Mouse (Mus musculus): ENCODE measurements around the gene Tollip. TPM values are rescaled to one million over a fixed set of nuclear protein-coding genes. Genes with fewer than 3 reads are reported as not detected.

The Tollip gene
- total RNA-seq (2021): 10 to 100 TPM; 30.1 to 34.3 TPM
- long read RNA-seq, experiment 1, transcript Tollip-203 (7 exons, 1,892 nt): minor isoform, 15 of 103 reads
- long read RNA-seq, experiment 1, transcript Tollip-201 (6 exons, 3,788 nt): major isoform, 77 of 103 reads
- long read RNA-seq, experiment 1, partial matches to known transcripts: 3 of 103 reads
- long read RNA-seq, experiment 1, other reads (novel, unspliced or antisense): 8 of 103 reads
- long read RNA-seq, experiment 2, transcript Tollip-201 (6 exons, 3,788 nt): major isoform, 50 of 76 reads
- long read RNA-seq, experiment 2, transcript Tollip-203 (7 exons, 1,892 nt): minor isoform, 13 of 76 reads
- long read RNA-seq, experiment 2, partial matches to known transcripts: 1 of 76 reads
- long read RNA-seq, experiment 2, other reads (novel, unspliced or antisense): 12 of 76 reads

DNA sequence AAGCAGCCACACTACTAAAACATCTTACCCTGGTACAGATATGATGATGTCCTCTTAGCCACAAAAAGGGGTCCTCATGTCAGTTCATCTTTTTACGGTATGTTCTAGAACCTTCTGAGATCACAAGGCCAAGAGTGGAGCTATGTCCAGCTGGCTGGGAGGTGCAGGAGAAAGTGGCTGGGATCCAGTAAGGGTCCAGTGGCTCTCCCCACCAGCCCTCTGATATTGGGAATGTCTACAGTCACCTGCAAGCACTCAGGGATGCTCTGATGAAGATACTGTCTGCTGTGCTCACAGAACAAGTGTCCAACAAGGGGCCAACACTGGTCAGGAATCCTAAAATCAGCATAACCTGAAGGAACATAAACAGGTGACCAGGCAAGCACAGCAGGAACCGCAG is at the start of gene Tollip:
TSS of gene Tollip (minus strand) at position 101 of the 400 bp plus-strand sequence.
- no peak for DNase-seq (ENCODE audit: low spot score)

DNA sequence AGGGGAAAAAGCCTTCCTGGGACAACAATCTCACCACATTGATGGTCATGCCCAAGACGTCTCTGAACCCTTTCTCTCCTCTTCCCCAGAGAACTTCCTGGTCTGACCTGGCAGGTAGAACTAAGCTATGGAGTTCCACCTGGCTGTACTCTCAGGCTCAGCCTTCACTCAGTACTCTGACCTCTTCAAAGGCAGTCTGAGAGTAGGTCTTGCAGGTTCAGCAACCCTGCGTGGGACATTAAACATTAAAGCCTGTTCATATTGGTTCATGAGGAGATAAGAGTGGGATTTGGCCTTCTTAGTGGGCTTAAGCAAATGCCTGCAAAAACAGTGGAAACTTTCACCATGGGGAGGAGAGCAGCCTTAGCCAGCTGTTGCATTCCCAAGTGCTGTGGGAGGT is 48.0 kb upstream of the Tollip start:
- DNase-seq (ENCODE audit: low spot score): no peak

DNA sequence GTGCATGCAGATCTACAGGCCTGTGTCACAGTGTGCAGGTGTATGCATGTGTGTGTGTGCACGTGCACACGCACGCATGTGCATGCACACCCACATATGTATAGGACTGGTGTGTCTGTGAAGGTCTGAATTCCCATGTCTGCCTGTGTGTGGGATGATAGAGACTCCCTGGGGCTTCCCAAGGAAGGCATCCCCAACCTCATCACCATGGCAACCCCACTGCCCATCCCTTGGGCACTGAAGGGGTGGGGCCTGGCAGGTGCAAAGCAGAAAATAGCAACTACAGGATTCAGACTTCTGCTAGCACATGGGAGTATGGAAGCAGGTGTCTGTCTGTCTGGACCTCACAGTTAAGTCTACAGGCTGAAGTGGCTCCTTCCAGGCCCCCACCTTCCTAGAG is 44.2 kb upstream of the Tollip start:
- DNase-seq (ENCODE audit: low spot score): no peak

DNA sequence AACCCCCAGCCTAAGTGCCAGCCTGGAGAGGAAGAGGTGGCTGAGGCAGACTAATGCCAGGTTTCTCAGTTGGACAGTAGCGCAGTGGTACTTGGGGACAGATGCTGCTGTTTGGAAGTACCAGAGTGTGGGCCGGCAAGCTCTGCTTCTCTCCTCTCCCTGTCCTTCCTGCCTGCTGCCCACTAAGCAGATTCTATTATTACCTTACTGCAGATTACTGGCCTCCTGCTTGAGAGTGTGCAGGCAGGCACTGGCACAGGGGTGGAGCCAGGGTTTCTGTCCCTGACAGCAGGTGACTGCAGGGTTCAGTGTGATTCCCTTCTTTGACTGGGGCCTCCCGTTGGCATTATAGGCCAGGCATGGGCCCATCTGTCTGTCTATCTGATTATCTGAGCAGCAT is 43.2 kb upstream of the Tollip start:
- no peak for DNase-seq (ENCODE audit: low spot score)

DNA sequence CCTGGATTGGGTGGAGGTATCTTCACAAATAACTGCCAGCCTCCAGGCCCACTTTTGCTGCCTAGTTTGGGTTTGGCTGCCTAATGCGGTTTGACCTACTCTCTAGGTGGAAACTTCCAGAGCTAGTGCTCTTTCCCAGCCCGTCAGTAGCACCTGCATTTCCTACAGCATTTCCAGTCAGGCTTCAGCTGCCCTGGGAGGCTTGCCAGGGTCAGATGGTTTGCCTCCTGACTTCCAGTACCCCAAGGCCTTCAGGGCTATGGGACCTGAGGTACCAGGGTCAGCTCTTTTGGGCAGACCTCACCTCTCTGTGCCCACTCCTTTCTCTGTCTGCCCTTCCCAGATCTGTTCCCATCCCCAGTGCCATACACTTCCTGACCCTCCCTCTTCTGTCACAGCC is 42.6 kb upstream of the Tollip start:
- DNase-seq (ENCODE audit: low spot score): no peak

DNA sequence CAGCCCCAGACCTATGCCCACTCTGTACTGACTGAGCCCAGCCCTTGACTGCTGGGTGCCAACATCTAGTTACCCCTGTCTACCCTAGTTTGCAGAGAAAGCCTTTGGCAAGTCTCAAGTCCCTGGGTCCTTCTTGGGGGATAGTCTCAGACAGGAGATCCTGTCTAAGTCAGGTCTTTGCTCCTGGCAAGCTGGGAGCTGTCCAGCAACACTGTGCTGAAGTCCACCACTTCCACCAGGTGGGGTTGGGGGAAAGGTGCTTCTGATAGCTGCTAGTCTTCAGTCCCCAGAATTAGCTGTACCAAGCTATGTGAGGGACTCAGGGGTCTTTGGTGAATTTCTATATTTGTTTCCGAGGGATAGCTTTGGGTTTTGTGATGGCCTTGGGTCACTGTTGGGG is 40.8 kb upstream of the Tollip start:
- DNase-seq (ENCODE audit: low spot score): no peak

DNA sequence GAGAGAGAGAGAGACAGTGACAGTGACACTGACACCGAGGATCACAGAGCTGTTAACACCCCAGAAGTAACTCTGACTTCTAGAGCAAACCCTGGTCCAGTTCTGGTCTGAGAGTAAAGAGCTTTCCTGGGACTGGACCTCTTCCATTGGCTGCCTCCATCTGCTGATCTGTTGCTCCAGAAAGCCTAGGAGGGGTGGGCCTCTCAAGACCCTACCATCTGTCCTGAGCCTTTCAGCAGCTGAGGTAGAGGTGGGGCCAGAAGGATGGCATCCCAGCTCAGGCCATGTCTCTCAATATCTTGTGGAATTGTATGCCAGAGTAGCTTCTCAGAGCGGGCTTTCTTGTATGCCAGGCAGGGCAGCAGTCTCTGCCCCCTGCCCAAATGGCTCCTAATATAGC is 39.9 kb upstream of the Tollip start:
- no peak for DNase-seq (ENCODE audit: low spot score)

DNA sequence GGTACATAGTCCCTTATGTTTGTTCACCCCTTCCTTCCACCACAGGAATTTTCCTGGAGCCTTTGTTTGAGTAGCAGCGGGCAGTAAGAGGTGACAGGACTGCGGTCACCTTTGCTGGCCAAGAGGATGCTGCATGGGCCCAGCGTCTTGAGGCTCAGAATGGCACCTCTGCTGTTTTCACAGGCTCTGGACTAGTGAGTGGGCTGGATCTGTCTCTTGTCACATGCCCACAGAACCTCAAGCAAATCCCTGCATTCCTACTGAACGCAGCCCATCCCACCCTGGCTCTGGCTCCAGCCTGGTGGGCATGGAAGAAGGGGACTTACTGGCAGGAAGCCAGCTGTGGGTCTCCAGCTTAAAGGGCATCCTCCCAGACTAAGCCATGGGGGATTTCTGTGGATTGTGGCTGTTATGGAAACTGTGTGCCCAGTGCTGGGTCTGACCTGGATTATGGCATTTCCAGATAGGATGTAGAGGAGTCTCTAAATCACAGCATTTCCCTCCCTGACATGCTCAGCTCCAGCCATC is 39.3 kb upstream of the Tollip start:
- no peak for DNase-seq (ENCODE audit: low spot score)

DNA sequence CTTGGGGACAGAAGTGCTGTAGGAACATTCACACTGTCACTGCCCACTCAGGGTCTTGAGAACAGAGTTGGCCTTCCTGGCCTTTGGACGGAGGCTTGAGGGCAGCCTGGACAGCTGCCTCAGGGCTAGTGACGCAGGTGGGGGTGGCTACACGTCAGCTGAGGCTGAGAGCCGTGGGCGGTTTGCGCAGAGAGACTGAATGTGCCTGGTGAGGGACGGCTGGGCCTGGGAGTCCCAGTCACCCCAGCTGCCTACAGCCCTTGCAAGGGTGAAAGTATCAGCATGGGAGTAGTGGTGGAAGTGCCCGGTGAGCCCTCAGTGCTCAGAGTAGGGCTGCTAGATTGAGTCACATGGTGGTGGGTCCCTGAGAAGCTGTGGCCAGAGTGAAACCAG is 37.9 kb upstream of the Tollip start:
- no peak for DNase-seq (ENCODE audit: low spot score)

DNA sequence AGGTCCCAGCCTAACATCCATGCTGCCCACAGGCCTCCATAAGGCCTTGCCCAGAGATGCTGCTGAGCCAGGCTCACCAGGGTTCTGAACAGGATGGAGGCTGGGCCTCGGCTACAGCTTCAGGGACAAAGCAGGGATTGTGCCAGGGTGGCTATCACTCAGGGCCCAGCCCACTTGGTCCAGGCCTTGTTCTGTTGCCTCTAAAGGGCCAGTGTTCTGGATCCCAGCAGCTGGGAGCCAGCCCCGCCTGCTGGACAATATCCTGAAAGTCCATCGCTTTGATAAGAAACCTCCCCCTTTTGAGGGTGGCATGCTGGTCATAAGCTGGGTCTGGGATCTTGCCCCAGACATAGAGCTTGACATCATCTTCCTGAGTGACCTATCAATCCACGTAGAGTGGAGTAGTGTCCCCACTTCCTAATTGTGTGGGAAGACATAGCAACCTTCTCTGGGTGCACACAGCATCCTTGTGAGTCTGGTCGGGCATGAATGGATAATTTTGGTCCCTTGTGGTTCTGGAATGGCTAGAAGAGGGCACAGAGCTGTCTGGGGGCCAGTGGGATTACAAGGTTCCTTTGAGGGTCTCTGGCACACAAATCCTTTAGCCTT is 37.4 kb upstream of the Tollip start:
- no peak for DNase-seq (ENCODE audit: low spot score)

DNA sequence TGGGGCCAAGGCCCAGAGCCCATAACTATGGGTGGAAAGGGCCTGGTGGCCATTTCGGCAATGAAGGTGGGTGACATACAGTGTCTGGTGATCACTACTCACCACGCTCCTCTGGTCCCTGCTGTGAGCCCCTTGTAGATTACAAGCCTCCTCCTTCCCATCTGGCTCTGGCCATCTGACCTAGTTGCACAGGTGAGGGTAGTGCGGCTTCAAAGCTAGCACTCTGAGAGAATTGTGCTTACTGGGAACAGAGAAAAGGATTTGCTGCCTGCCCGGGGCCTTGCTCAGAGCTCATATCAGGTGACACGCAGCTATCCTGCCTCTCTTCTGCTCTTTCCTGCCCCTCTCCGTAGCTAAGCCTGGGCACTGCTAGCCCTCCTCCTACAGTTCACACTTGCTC is 35.3 kb upstream of the Tollip start:
- DNase-seq (ENCODE audit: low spot score): no peak

DNA sequence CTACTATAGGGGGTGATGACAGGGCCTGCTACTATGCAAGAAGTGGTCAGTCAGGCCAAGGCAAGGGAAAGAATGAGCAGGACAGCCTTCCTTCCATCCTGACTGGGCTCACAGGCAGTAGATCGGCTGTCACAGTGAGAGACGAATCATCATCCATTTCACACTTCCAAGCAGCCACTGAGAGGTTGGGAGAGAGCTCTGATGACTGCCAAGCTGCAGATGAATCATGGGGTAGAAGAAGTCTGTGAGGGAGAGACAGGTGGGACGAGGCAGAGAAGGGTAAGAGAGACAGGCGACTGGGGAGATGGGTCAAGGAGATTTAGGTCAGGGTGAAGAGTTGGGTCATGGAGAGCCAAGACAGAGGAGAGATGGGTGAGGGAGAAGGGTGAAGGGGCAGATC is 34.6 kb upstream of the Tollip start:
- DNase-seq (ENCODE audit: low spot score): no peak

DNA sequence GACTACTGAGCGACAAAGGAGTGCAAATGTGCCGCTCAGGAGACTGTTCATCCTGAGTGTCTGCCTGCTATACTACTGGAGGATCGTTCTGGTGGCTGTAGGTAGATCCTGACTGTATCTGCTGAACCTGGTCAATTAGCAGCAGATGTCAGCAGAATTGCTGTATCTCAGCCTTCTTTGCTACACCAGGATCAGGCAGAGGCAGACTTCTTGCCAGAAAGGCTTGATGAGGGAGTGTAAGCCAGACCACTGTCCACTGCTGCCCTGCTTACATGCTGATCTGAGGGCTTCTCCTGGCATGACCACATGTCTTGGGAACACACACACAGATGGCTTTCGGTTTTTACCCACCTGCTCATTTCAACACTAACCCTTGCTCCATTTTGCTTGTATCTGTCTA is 33.5 kb upstream of the Tollip start:
- no peak for DNase-seq (ENCODE audit: low spot score)

DNA sequence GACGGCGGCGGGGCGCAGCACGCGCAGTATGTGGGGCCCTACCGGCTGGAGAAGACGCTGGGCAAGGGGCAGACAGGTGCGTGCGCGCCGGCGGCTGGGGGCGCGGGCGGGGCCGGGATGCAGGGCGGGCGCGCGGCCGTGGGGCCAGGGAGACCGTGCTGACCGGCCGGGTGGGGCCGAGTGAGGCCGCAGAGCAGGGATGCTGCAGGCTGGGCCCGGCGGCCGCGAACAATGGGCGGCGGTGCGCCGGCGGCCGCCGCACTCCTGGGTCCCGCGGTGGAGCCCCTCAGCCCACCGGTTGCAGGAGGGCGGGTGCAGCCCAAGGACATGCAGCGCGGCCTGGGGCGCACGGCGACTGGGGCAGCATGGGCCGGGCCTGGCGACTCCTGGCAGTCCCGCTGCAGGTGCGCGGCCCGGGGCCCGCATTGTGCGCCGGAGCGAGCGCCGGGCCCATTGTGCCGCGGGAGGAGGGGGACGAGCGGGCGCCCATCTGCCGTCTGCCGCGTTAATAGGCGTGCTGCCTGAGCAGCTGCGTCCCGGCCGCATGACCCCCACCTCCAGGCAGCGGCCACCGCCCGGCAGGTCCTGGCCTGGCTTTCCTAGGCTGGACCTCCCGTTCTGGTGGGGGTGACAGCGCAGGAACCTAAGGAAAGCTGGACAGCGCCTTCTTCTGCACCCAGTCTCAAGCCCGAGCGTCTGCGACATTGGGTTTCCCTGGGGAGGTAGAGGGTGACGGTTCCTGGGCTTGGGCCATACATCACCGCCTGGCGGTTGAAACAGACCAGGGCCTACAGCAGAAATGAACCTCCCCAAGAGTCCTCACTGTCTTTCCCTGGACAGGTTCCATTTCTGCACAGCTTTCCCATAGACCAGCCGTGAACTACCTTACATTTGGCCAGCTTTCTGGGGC is 32.1 kb upstream of the Tollip start:
- DNase-seq (ENCODE audit: low spot score): no peak

DNA sequence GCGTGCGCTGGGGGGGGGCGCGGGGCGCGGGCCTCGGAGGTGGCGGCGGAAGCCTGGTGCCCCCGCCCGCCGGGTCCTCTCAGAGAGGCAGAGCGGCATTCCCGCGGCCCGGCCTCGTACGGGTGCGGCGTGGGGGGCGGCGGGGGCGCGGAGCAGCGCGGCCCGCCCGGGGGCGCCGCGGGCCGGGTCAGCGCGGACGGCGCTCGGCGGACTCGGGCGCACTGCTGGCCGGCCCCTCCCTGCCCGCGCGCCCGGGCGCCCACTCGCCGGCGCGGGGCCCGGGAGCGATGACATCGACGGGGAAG is 31.4 kb upstream of the Tollip start:
- DNase-seq (ENCODE audit: low spot score): no peak

DNA sequence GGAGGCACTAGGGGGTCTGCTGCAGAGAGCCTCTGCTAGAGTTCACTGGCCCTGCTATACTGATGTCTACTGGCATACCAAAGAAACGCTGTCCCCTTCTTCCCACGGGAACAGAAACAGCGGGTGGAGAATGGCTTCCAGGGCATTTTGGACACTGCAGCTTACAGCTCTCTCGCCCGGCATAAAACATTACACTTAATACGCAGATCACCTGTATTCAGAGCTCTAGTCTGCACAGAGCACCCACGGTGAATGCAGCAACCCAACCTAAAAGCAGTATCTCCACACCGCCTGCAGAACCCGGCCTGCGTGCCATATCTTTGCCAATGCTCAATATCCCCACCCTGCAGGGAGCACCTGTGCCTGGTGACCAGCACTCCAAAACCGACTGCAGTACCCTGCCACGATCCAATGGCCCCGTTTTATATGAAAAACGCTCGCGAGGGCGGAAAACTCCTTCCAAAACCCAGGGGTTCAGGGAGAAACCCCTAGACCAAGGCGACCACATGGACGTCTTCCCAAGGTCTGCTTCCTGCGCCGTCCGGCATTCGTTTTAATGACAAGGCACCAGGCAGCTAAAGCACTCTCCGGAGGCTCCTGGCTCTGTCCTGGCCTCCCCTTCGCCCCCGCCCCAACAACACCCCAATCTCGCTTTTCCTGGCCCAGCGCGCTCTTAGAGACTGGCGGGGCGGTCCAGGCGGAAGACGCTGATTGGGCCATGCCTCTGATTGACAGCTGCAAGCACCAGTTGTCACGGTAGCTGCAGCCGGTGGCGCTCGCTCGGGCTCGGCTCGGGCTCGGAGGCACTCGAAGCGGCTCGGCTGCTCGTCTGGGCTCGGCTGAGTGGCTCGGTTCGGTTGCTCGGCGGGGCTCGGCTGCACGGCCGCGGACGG is 30.8 kb upstream of the Tollip start, which contains the start of gene Brsk2:
TSS of gene Brsk2 (plus strand) at position 846 of the 893 bp plus-strand sequence.
- DNase-seq (ENCODE audit: low spot score): peak; percentile 95

DNA sequence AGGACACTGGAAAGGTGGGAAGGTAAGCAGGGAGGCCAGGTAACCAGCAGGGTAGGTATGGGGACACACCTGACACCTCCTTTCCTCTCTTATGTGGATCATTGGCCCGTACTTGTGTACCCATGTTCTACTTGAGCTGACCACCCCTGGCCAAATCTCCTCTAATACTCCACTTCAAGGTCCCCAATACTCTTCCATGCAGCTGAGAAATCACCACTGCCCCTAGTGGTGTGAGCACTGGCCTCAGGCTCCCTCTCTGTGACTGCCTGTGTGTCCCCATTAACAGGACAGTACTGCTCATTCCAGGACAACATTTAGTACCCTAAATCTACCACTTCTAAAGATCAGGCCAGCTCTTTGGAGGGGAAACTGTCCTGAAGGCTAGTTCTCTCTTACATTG is 29.7 kb upstream of the Tollip start:
- no peak for DNase-seq (ENCODE audit: low spot score)

DNA sequence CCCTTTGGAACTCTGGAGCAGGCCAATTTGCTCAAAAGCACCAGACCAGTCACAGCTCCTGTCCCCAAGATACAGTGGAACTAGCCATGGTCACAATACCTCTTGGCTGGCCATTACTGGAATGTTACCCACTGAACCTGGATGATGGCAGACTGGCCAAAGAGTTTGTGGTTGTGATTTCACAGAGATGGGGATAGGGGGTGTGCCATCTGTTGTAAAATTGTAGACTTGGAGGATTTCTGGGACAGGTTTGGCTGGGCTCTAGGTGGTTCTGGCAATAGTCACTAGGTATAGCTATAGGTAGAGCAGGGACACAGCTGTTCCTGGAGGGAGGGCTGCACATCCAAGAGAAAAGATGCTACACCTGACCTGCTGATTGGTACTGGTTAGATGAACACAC is 29.2 kb upstream of the Tollip start:
- no peak for DNase-seq (ENCODE audit: low spot score)

DNA sequence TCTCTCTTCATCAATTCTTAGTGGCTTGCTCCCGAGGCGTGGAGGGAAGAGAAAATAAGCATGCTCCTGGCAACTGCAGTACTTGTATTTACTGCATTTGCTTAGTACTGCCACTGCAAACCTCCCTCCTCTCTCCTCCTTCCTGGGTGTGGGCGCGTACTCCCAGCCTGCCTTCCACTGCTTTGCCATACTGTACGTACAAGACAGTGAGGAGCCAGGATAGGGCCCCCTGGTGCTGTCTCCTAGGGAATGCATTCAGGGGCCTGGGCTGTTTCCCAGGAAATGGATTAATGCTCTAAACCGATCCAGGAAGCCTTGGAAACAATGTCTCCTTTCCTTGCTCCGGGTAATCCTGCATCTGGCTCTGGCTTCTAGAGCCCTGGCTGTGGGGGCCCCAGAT is 27.6 kb upstream of the Tollip start:
- DNase-seq (ENCODE audit: low spot score): no peak

DNA sequence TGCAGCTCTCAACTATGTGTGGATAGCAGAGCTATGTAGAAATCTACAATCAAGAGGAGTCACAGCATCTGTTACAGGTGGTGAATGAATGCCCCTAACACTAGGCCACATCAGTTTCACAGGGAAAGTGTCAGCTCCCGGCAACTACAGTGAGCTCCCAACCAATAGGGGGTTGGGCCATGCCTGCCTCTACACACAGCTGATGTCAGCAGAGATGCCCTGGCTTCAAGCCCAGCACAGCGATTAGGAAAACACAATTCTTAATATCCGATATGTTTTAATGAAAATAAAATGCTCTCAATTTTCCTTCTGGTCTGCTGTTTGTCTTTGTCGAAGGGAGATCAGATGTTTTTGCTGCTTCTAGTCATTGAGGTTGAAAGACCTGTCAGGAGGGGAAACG is 25.1 kb upstream of the Tollip start:
- no peak for DNase-seq (ENCODE audit: low spot score)

DNA sequence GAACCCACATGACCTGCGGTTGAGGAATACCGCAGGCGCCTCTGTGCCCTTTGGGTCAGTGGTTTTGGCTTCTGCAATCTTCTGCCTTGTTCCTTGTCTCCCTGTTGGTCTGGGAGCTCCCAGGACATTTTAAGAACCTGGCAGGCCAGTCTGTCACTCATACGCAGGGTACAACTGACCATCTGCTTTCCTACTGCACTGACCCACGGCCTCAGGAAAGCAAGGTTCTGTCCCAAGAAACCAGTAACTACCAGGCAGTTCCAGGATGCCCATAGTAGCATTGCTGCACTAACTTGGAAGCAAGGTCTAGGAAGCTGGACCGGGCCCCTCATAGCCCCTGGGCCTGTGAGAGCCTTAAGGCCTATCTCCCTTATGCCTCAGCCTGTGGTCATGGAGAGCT is 16.6 kb upstream of the Tollip start:
- no peak for DNase-seq (ENCODE audit: low spot score)

All from gastrocnemius, adult 18-20 months (tissue).